Comparison of ENCODE assay signal across 23 mouse cellular contexts in genomic region chr11:65795896-65796295, GRCm38 (mm10).
"Had no signal": no experiment of that assay in that cellular context is flagged by ENCODE, and none has a peak within 500 bp of the region (broad histone marks: within the 10 kb centered on the region; RNA-seq: fewer than 3 reads in every experiment).

No protein-coding gene starts in this region.

- H3K4me3 ChIP-seq: heart, embryonic 10.5 days; heart, embryonic 12.5 days; hindbrain, embryonic 10.5 days; hindbrain, embryonic 12.5 days; kidney, embryonic 15.5 days; layer of hippocampus, adult 2 months; limb, embryonic 10.5 days; limb, embryonic 12.5 days; liver, embryonic 12.5 days had no signal

- H3K9me3 ChIP-seq: heart, embryonic 10.5 days; heart, embryonic 12.5 days; hindbrain, embryonic 10.5 days; hindbrain, embryonic 12.5 days; kidney, embryonic 15.5 days; limb, embryonic 10.5 days; limb, embryonic 12.5 days; liver, embryonic 12.5 days had no signal

- H3K4me2 ChIP-seq: heart, embryonic 12.5 days; hindbrain, embryonic 12.5 days; hindbrain, embryonic 14.5 days; kidney, embryonic 15.5 days; limb, embryonic 12.5 days had no signal

- DNase-seq: gastrocnemius, postnatal 14 days; gastrocnemius, postnatal 36 days; heart, adult 18-20 months; heart, postnatal 10 days; heart, postnatal 4 days; kidney, adult 11 months; kidney, adult 2 months; kidney, adult 9 months; kidney, postnatal 14 days; kidney, postnatal 4 days had no signal

- H3K4me1 ChIP-seq: heart, embryonic 10.5 days; hindbrain, embryonic 10.5 days; hindbrain, embryonic 12.5 days; kidney, embryonic 15.5 days; limb, embryonic 10.5 days; limb, embryonic 12.5 days had no signal

- ATAC-seq: hindbrain, embryonic 16.5 days; intestine, embryonic 16.5 days; liver, embryonic 12.5 days had no signal

- H3K36me3 ChIP-seq: heart, embryonic 10.5 days; heart, embryonic 12.5 days; hindbrain, embryonic 10.5 days; hindbrain, embryonic 12.5 days; kidney, embryonic 15.5 days; limb, embryonic 10.5 days; limb, embryonic 12.5 days; liver, embryonic 12.5 days had no signal

- H3K27me3 ChIP-seq: heart, embryonic 12.5 days; hindbrain, embryonic 12.5 days; kidney, embryonic 15.5 days; limb, embryonic 12.5 days; liver, embryonic 12.5 days had no signal

- H3K27ac ChIP-seq: heart, embryonic 10.5 days; hindbrain, embryonic 10.5 days; hindbrain, embryonic 12.5 days; hindbrain, embryonic 14.5 days; kidney, embryonic 15.5 days; kidney, postnatal 0 days; layer of hippocampus, adult 2 months; limb, embryonic 10.5 days; limb, embryonic 12.5 days; liver, embryonic 12.5 days had no signal

- H3K9ac ChIP-seq: heart, embryonic 12.5 days; hindbrain, embryonic 12.5 days; hindbrain, embryonic 14.5 days; kidney, embryonic 15.5 days; limb, embryonic 12.5 days; liver, embryonic 12.5 days had no signal
